Mouse (Mus musculus) brain, embryonic 14.5 days (tissue): ENCODE results near the gene Acsbg2.

ENCODE experiments used
- CTCF ChIP-seq: fragments of 200-500 bp; IDR thresholded peaks from 2 replicates; pipeline ENCODE4 v1.5.1; 2012; ENCODE audit warnings: inconsistent platforms, mild to moderate bottlenecking, moderate library complexity, borderline replicate concordance; ENCODE audit not compliant: insufficient read depth, insufficient read length; ENCODE audit errors: extremely low read depth
- POLR2A ChIP-seq: fragments of 200-500 bp; IDR thresholded peaks from 2 replicates; pipeline ENCODE4 v1.6.1; 2012; ENCODE audit warnings: mild to moderate bottlenecking, inconsistent platforms, borderline replicate concordance; ENCODE audit not compliant: poor library complexity, insufficient read depth, insufficient read length, severe bottlenecking; ENCODE audit errors: extremely low read depth

- TF ChIP-seq POLR2A: no peak
- no peak for TF ChIP-seq CTCF
Measured at GRCm38 (mm10) chr17:56883612-56884011, 9.4 kb upstream of the Acsbg2 start.
